Mouse (Mus musculus): ENCODE measurements around the gene Hspg2.

Hspg2 gene

DNA sequence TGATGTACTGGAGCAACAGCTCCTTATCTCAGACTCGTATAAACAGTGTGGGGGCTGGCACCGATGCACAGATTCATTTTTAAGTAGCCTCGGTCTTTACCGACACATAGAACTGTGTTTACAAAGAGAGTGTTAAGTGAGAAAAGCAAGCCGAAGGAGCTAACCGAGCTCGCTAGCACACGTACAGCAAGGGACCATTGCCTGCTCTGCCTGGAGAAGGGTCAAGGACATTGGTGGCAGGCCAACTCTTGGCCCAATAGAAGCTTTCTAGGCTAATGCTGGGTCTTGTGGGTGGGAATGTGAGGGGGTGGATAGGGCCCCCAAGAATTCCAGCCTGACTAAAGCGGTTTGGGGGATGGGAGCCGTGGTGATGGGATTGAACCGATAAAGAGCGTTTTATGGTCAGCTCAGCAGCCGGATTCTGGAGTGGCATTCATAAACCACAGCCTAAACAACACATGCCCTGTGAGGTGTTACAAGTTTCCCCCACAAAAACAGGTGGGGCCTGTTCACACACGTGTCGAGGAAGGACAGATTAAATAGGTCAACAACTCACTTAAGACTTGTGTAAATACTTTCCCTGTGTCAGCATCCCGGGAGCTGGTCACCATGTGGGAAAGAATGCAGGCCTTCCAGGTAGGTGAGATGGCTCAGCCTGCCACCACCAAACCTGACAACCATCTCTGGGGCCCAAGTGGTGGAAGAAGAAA, 6.4 kb upstream of the Hspg2 start:
- DNase-seq, result no peak

DNA sequence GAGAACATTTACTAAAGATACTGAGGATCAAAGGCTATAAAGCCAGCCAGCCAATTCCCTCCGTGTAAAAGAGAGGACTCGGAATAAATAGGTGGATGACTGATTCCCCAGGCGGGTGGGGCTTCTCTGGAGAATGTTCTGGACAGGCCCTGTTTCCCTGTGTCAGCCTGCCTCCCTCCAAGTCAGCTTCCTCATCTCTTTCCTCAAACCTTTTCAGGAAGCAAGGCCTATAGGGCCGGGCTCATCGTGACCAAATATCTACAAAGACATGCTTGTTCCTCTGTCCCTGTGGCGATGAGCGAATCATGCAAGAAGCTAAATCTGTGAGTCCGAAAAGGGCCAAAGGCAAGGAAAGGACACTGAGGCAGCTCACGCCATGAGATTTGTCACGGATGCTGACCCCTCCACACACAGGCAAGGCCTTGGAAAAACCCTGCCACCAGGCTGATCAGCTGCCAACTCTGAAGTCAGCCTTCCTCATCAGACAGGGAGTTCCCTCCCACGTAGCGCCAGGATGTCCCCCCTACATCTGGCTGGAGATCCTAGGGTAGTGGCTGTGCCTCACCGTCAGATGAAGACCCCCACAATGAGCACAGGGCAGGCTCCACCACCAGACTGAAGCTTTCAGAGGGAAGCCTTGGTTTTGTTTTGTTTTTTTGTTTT, 3.3 kb upstream of the Hspg2 start:
- DNase-seq, result no peak

DNA sequence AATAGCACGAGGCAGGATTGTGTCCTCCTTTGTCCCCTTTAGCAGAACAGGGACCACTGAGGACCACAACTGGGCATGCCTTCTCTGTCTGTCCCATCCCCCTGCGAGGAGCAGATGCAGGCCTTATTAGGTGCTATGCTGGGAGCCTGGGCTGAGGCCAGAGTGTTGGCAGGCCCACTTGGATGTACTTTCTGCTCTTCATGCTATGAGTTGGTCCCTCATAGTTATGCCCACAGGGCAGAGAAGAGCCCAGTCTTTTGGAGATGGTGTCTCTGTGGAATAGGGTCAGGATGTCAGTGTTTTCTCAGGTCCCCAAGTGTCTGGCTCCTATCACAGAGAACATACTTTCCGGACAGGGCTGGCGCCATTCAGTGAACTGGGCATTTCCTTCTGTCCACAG, 1.6 kb upstream of the Hspg2 start:
- no peak for DNase-seq

DNA sequence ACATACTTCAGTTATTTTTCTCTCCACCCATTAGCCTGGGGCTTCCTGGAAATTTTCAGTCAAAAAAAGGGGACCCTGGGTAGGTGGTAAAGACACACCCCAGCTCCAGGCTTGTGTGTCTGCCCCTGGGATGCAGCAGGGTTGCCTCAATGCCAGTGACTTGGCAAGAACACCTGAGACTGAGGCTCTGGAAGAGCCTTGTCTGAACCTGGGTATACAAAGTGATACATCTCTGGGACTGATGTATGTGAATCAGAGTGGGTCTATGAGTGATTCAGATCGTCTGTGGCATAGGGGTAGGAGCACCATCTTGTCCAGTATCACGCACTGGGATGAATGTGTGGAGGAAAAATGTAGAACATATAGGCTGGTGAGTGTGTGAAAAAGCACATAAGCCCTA, 1.0 kb upstream of the Hspg2 start:
- no peak for DNase-seq

DNA sequence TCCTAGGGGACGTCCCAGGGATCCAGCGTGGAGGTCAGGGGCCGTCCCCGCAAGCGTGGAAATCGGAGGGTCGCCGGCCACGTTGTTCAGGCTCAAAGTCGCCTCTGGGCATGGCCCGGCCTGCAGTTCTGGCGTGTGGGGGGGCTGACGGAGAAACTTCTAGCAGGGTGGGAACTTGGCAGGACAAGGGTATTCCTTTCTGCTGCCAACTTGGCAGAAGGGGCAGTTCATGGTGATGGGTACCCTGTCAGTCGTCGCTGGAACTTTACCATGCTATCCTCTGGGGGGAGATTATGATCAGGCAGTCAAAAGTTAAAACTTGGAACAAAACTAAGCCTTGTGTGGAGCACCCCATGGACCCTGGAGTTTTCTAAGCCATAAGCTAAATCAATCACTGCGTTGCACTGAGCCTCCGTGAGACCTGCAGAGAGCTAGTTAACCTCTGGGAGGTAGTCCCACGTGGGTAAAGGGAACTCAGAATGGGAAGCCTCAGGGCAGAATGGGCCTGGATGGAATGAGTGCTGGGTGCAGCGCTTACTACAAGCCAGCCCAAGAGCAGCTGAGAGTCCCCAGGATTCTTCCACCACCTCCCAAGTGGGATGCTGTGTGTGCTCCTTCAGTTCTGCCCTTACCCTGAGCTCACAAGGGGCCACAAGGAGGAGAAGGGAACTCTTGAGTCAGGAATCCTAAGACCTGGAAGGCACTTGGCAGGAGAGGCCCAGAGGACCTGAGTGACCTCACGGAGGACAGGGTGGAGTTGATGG, 694 bp downstream of the Hspg2 start:
- no peak for DNase-seq

DNA sequence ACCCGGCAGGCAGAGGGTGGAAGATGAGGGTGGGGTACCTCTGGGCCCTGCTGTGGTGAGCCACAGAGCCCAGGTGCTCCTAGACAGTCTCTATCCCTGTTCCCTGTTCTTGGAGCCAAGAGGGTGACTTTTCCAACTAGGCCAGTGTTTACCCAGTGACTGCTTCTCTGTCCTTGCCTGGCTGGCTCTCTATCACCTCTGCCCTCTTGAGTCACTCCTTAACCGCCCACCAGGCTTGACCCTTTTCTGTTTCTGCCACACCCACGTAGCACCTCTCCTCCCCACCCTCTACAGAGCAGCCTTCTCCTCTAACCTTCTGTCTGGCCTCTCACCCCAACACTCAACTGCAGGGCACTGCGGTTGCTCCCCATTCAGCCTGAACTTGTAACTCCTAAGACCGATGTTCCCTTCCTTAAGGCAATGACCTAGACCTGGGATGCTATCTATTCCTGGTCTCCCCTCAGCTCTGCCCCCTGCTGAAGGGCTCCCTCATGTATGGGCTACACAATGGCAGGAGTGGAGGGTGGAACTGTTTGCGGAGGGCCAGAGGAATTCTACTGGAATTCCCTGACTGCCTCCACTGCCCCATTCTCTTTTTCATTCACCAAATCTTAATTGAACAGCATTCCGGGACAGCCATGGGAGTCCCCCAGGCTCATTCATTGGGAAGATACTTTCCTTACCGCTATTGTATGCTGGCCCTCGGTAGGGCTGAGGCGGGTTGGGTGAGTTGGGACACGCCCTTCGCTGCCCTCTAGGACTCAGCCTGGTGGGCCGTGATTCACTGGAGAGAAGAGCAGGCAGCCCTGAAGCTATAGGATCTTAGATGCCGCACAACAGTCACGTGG, 1.5 kb downstream of the Hspg2 start:
- DNase-seq, result no peak

DNA sequence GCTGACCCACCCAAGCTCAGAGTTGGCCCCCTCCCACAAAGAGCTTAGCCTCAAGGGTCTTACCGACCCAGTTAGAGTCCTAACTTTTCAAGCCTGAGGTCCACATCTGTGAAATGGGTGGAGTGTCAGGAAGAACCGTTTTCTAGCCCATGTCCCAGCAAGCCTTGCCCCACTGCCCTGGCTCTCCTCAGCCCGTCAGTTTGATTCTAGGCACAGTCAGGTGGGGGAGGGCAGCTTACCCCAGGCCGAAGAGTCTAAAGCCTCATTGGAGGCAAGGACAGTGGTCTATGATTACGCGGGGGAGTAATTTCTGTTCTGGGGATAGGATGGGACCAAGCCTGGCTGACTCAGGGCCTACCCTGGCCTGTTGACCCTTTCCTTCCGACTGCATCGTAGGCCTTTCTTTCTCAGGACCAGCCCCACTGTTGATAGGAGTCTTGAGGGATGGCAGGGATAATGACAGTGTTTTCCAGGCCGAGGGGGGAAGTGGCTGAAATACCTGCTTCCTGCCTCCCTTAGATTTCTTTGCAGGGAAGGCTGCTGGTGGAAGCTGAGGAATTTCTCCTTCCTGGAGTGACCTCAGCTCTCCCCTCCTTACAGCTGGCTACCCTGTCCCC, 2.2 kb downstream of the Hspg2 start:
- DNase-seq, result no peak

DNA sequence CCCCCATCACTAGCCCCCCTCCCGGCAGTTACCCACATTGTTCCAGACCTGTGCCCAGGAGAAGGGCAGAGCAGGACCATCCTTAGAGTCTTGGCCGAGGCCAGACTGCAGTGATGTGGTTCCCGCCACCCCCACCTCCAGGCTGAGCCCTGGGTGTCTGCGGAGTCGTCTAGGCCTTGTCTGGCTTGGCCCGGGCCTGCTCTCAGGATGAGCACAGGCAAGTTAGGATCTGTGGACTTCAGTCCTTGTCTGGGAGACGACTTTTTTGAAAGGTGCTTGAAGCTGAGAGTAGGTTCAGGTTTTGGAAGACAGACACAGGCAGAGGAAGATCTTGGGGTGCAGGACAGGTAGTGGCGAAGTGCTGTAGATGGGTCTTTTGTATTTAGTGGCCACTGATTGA, 2.8 kb downstream of the Hspg2 start:
- DNase-seq, result no peak

DNA sequence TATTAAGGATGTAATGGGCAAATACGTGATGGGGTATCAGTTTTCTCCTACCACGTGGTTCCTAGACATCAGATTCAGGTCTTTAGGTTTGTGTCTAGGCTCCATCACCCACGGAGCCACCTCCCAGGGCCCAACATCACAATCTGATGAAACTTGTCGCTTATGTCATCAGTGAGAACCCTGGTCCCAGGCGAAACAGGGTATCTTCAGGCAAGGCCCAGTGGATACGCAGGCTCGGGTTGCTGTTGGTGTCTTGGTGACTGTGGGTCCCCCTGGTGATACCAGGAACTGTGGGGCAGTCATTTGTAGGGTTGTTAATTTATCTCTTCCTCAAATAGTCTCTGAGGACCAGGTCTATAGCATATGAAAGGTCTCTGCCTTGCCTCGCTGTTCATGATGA, 4.7 kb downstream of the Hspg2 start:
- DNase-seq, result no peak

DNA sequence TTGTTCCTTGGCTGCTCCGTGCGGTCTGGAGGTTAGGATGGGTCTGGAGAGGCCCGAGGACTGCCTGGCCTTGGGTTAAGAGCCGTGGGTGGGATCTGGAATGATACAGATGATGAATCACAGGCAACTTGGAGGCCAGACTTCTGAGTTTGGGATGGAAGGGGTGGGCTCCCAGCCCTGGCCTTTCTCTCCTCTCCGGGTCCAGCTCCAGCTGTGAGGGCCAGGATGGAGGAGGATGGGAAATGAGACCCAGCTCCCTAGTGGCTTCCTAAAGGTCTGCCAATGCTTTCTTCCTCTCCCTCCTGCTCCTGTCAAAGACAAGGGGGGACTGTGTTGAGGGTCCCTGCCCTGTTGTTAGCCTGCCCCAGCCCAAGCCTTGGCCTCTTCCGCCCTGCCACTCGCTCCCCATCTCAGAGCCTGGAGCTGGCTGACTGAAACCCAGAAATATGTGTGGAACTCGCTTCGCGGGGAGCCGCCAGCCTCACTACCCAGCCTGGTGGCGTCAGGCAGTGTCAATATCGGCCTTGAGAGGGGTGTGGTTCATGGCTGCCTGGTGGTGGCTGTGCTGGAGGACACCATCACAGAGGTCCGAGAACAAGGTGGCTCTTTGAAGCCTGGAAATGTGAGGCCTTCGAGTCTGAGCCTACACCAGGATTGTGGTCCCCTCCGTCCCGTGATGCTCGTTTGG, 5.3 kb downstream of the Hspg2 start:
- DNase-seq, result no peak

DNA sequence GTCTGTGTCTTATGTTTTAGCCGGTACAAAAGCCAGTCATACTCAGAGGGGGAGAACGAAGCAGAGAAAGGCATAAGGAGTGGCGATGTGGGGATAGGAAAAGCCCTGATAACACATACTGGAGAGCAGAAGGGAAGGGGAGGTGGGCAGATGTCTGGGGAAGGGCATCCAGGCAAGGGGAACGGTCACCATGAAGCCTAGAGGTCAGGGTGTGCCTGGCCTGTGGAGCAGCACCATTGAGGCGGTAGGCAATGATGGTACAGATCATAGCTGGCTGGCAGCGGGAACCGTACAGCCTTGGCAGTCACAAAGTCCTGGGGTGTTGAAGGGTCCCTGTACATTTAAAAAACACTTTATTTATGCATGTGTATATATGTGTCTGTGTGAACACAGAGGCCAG, 6.1 kb downstream of the Hspg2 start:
- no peak for DNase-seq

DNA sequence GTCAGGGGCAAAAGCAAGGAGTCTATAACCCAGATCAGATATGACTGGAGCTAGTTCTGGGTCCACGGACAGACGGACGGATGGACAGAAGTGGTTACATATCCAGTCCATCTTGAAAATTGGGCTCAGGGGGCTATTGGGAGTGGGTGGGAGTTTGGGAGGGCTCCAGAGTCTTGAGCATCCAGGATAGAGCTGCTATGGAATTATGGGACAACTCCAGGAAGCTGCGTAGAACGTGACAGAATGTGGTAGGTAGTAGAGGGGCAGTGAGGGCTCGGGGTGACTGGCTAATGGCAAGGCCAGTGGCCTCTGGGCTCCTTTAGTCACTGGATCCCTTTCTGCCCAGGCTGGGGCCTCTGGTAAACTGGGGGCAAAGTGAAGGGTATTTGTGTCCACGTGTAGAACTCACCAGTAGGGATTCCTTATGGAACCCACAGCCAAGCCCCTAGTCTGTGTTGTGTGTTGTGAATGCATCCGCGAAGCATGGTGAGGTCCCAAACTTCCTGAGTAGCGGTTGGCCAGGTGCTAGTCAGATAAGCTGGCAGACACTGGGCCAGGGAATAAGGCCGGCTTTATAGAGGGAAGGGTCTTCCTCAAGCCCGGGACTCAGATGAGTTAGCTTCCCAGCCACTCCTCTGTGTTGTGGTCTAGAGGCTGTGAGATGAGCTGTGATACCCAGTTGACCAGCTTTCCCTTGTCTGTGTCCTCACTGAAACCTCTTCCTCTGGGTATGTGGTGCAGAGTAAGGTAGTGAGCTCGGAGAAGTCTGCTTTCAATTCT, 6.9 kb downstream of the Hspg2 start:
- DNase-seq, result no peak

DNA sequence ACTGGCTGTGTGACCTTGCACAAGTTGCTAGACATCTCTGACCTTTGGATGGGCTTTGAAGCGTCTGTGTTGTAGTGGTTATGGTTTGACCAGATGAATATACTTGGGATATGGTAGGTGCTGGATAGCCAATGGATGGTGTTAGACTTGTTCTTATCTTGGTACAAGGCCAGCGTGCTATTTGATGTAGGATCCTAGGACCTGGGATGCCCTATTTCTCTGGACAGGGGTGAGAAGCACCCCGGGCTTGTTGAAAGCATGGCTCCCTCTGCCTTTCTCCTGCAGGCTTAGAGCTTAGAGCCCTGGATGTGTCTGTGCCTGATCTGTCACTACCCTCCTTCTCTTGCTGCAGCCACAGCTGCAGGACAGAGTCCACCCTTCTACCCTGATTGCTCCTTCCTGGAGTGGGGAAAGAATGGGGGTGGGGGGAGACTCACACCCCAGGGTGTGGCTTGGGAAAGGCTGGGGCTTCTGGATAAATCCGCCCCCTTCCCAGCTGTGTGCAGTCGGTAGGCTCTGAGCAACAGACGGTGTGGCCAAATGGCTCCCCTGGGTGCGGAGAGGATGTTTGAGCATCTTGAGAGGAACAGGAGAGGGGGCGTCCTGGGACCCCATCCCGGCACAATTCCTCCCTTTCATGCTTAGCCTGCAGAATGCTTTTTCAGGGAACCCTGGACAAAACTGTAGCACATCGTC, 7.6 kb downstream of the Hspg2 start:
- DNase-seq, result no peak

DNA sequence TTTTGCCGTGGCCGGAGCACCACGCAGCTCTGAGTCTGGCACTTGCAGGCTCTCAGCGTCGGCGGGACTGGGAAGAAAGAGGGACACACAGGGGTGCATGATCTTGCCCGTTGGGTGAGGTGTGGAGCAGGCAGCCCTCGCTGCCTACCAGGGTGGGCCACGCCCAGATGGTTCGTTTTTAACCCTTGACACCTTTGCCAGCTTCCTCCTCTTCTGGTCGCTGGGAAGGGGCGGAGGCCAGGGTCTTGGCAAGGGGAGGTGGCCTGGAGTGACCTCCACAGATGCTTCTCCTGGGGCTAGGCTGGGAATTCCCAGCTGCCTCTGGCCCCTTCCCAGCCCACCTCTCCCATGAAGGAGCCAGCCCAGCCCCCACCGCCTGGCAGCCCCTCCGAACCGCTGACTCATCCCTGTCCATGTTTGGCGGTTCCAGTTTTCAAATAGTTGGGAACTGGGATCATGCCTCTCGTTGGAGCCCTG, 8.2 kb downstream of the Hspg2 start:
- no peak for DNase-seq

DNA sequence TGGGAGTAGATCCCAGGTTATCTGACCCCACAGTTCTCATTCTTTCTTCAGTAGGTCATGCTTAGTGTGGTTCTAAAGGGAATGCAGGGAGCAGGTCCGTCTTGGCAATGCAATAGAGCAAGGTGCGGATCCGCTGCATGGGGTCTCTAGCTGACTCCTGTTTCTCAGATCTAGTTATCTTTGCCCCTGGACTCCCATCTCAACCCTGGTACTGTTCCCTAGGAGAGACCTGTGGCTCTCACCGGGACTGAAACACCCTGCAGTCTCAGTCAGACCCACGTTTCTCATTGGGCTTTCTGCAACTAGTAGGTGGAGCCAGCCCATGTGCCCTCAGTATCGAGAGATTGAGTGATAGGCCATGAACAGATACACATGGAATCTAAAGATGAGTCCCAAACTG, 9.0 kb downstream of the Hspg2 start:
- DNase-seq, result no peak

DNA sequence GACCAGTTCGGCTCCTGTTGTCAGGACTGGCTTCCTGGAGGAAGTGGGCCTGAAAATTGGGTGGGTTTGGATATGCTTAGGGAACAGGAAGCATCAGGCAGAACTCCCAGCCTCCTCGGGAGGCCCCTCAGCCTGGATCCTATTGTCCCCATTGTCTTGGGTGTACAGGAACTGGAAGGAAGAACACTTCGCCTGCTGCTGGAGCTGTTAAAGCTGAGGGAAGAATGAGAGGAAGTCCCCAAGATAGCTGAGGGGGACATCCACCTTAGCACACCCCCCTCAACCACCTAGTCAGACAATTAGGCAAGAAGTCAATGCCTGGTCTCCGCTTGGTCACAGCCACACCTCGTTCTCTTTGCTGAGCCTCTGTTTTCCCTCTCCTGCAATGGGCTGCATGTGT, 9.7 kb downstream of the Hspg2 start:
- no peak for DNase-seq

DNA sequence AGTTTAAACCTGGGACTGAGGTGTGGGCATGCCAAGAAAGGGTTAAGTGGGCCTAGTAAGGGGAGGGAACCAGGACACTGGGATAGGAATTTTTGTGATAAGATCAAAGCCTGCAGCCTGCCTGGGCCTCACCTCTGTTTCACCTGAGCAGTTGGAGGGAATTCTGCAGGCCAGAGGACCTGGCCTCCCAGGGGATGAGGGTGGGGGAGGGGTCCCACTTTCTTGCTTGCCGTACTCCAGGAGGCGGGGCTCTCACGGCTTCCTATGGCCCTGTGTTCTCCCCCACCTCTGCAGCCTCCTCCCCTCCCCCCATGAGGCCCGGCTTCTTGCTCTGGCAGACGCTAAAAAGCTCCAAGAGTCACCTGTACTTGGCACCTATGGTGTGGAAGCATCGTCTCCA, 11.2 kb downstream of the Hspg2 start:
- no peak for DNase-seq

DNA sequence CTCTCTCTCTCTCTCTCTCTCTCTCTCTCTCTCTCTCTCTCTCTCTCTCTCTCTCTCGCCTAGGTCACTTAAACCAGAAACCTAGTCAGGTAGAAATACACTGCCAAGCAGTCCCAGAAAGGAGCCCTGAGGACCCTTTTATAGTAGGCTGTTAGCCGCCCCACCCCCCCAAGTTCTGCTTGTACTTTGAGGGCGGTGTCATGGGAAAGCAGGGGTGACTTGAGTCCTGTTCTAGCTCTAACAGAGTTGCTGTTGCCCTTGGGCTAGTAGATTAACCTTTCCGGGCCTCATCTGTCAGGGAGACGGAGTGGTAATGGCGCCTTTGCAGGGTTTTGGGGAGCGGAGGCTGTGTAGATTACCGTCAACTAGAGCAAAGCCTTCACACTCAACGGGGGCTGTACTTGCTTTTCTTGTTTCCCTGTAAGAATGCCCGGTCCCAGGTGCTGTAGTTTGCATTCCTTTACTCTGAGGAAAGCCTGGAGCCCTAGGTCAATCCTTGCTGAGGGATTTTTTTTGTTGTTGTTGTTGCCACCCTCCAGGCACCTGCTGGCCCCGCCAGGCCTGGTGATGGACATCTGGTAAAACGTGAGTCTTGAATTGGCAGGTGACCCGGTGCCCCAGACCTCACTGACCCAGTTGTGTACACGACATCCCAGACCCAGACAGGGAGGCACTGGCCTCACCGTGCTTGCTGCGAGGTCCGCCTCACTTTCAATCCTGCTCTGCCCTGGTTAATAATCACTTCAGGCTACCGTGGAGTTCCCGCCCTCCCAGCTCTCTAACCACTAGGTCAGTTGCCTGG, 11.8 kb downstream of the Hspg2 start:
- DNase-seq, result no peak

DNA sequence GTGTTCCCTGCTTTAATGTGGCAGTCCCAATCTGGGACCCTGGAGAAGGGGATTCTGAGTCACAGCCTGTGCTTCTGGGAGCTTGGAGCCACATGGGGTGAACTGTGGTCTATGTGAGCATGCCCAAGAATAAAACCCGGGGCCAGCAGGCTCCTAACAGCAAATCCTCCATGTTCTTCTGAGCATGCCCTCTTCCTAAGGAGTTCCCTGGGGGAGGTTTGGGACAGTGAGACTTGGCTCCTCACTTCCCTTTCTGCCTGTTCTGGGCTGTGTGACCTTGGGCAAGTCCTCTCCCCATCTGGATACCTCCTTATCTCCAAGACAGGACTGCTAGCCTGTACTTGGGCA, 12.4 kb downstream of the Hspg2 start:
- no peak for DNase-seq
